Mouse (Mus musculus) E14TG2a.4 (cell line): ENCODE measurements around the gene Fat2.

Source experiments
- H3K27me3 ChIP-seq: 2 replicates; pipeline ENCODE4 v1.6.1; 2014; ENCODE audit warnings: low read length, control low read depth; ENCODE audit not compliant: insufficient read depth
- H3K36me3 ChIP-seq: 2 replicates; pipeline ENCODE4 v1.6.1; 2014; ENCODE audit warnings: low read length, control low read depth; ENCODE audit not compliant: insufficient read depth
- H3K4me1 ChIP-seq: replicated peaks from 2 replicates; pipeline ENCODE4 v1.6.1; 2014; ENCODE audit warnings: low read depth, low read length, control low read depth
- H3K4me3 ChIP-seq: replicated peaks from 2 replicates; pipeline ENCODE4 v1.5.1; 2014; ENCODE audit warnings: mild to moderate bottlenecking, low read length
- H3K9me3 ChIP-seq: 2 replicates; pipeline ENCODE4 v1.6.1; 2014; ENCODE audit warnings: low read length, control low read depth
- CTCF ChIP-seq: conservative IDR thresholded peaks from 2 replicates; pipeline ENCODE4 v1.5.1; 2014; ENCODE audit warnings: low read length
- NANOG ChIP-seq: IDR thresholded peaks from 2 replicates; pipeline ENCODE4 v1.6.1; 2014; ENCODE audit warnings: borderline replicate concordance, low read length, mixed read lengths
- POU5F1 ChIP-seq: IDR thresholded peaks from 2 replicates; pipeline ENCODE4 v1.6.1; 2014; ENCODE audit warnings: low read length, borderline replicate concordance

Fat2 gene

GRCm38 (mm10) chr11:55216830-55217229 lies 119.5 kb downstream of the Fat2 start:
- no peak for TF ChIP-seq NANOG
- TF ChIP-seq CTCF: no peak
- TF ChIP-seq POU5F1: no peak
- Histone ChIP-seq H3K4me1 (peaks cover 6% of the 10 kb centered on the region), H3K9me3 (0 out of 2 replicates have a peak, but pooled peaks cover 3% of the 10 kb centered on the region), H3K4me3 (no peak overlapping the region), H3K27me3 (no peaks in the 10 kb centered on the region), H3K36me3 (peaks cover 65% of the 10 kb centered on the region)

GRCm38 (mm10) chr11:55216061-55216460 lies 120.3 kb downstream of the Fat2 start:
- Histone ChIP-seq H3K27me3 (no peaks in the 10 kb centered on the region), H3K4me1 (peaks cover 14% of the 10 kb centered on the region), H3K4me3 (no peak overlapping the region), H3K36me3 (peaks cover 57% of the 10 kb centered on the region), H3K9me3 (0 out of 2 replicates have a peak, but pooled peaks cover 3% of the 10 kb centered on the region)
- TF ChIP-seq NANOG: no peak
- TF ChIP-seq POU5F1: no peak

- no peaks in the 10 kb centered on the region for H3K27me3 ChIP-seq
- peaks cover 23% of the 10 kb centered on the region for H3K4me1 ChIP-seq
- peaks cover 46% of the 10 kb centered on the region for H3K36me3 ChIP-seq
- H3K9me3 ChIP-seq: 0 out of 2 replicates have a peak, but pooled peaks cover 3% of the 10 kb centered on the region
- TF ChIP-seq CTCF (no peak), NANOG (no peak)
- H3K4me3 ChIP-seq: no peak overlapping the region
Observed at GRCm38 (mm10) chr11:55214978-55215377, 121.4 kb downstream of the Fat2 start.

- peaks cover 31% of the 10 kb centered on the region for H3K4me1 ChIP-seq
Observed at GRCm38 (mm10) chr11:55214161-55214560, 122.2 kb downstream of the Fat2 start.

GRCm38 (mm10) chr11:55213518-55213917 lies 122.8 kb downstream of the Fat2 start:
- H3K9me3 ChIP-seq: 0 out of 2 replicates have a peak, but pooled peaks cover 3% of the 10 kb centered on the region
- H3K4me1 ChIP-seq: peaks cover 35% of the 10 kb centered on the region
- no peak overlapping the region for H3K4me3 ChIP-seq
- peaks cover 32% of the 10 kb centered on the region for H3K36me3 ChIP-seq
- TF ChIP-seq NANOG (no peak), CTCF (no peak), POU5F1 (no peak)
- no peaks in the 10 kb centered on the region for H3K27me3 ChIP-seq

More at GRCm38 (mm10) chr11:55214161-55214560, 122.2 kb downstream of the Fat2 start:
- H3K36me3 ChIP-seq: peaks cover 38% of the 10 kb centered on the region
- no peak overlapping the region for H3K4me3 ChIP-seq
- H3K27me3 ChIP-seq: no peaks in the 10 kb centered on the region
- 0 out of 2 replicates have a peak, but pooled peaks cover 3% of the 10 kb centered on the region for H3K9me3 ChIP-seq
- no peak for TF ChIP-seq NANOG
- TF ChIP-seq CTCF: no peak
- no peak for TF ChIP-seq POU5F1

- no peak for TF ChIP-seq POU5F1
- TF ChIP-seq CTCF: no peak
- no peak for TF ChIP-seq NANOG
- H3K4me1 ChIP-seq: peaks cover 49% of the 10 kb centered on the region
- no peak overlapping the region for H3K4me3 ChIP-seq
- peaks cover 13% of the 10 kb centered on the region for H3K36me3 ChIP-seq
- H3K9me3 ChIP-seq: 0 out of 2 replicates have a peak, but pooled peaks cover 3% of the 10 kb centered on the region
- peaks cover 14% of the 10 kb centered on the region for H3K27me3 ChIP-seq
Observed at GRCm38 (mm10) chr11:55209626-55210353, 126.6 kb downstream of the Fat2 start.

GRCm38 (mm10) chr11:55209032-55209431 lies 127.3 kb downstream of the Fat2 start:
- H3K9me3 ChIP-seq: 0 out of 2 replicates have a peak, but pooled peaks cover 3% of the 10 kb centered on the region
- peaks cover 6% of the 10 kb centered on the region for H3K36me3 ChIP-seq
- H3K27me3 ChIP-seq: peaks cover 18% of the 10 kb centered on the region
- H3K4me1 ChIP-seq: peaks cover 53% of the 10 kb centered on the region
- TF ChIP-seq POU5F1 (no peak), CTCF (no peak), NANOG (no peak)
- no peak overlapping the region for H3K4me3 ChIP-seq

- peaks cover 53% of the 10 kb centered on the region for H3K4me1 ChIP-seq
- peaks cover 18% of the 10 kb centered on the region for H3K27me3 ChIP-seq
- TF ChIP-seq NANOG (no peak), POU5F1 (no peak), CTCF (no peak)
- H3K9me3 ChIP-seq: 0 out of 2 replicates have a peak, but pooled peaks cover 3% of the 10 kb centered on the region
- H3K4me3 ChIP-seq: no peak overlapping the region
- H3K36me3 ChIP-seq: no peaks in the 10 kb centered on the region; the same call in none of the 2 replicates
Observed at GRCm38 (mm10) chr11:55208001-55208690, 128.2 kb downstream of the Fat2 start.
